Mouse (Mus musculus) kidney, adult 11 months (tissue): ENCODE data around the gene Olfr1176.

Source experiments
- DNase-seq: peaks from one replicate; pipeline ENCODE4 v3.0.0; 2022

Olfr1176 gene

GRCm38 (mm10) chr2:88336421-88336820, at the start of gene Olfr1176:
Gene Olfr1176 (plus strand): TSS chr2:88336721.
- no peak for DNase-seq

GRCm38 (mm10) chr2:88315035-88315434, 21.5 kb upstream of the Olfr1176 start, which contains the start of gene Olfr1174-ps:
Gene Olfr1174-ps (minus strand): TSS chr2:88315135.
- no peak for DNase-seq

- no peak for DNase-seq
Observed at GRCm38 (mm10) chr2:88327115-88327514, 9.4 kb upstream of the Olfr1176 start, which contains the start of gene Olfr1175-ps. Gene Olfr1175-ps (minus strand): TSS chr2:88327215.

GRCm38 (mm10) chr2:88346392-88346791, 9.9 kb downstream of the Olfr1176 start, which contains the start of gene Olfr1177-ps:
Gene Olfr1177-ps (minus strand): TSS chr2:88346492.
- DNase-seq: no peak

GRCm38 (mm10) chr2:88356304-88356703, 19.8 kb downstream of the Olfr1176 start:
- DNase-seq: no peak

- DNase-seq: no peak
Observed at GRCm38 (mm10) chr2:88386762-88387161, 50.2 kb downstream of the Olfr1176 start, which contains the start of gene Olfr1178. Gene Olfr1178 (plus strand): TSS chr2:88387062.
